Mouse (Mus musculus) frontal cortex, postnatal 14 days (tissue): ENCODE results near the gene Arid4a.
"Not testable (repeated sequence)": the region's sequence is repeated elsewhere in the genome, so short reads cannot be mapped to it uniquely, and the experiment has no call there.

ENCODE experiments used
- DNase-seq, 2 experiments: peaks; one replicate each; pipeline ENCODE4 v3.0.0; 2022; ENCODE audit warnings: low spot score in 2 of 2

Arid4a gene

GRCm38 (mm10) chr12:71016211-71016502 lies 367 bp downstream of the Arid4a start:
- DNase-seq, result no peak

DNA sequence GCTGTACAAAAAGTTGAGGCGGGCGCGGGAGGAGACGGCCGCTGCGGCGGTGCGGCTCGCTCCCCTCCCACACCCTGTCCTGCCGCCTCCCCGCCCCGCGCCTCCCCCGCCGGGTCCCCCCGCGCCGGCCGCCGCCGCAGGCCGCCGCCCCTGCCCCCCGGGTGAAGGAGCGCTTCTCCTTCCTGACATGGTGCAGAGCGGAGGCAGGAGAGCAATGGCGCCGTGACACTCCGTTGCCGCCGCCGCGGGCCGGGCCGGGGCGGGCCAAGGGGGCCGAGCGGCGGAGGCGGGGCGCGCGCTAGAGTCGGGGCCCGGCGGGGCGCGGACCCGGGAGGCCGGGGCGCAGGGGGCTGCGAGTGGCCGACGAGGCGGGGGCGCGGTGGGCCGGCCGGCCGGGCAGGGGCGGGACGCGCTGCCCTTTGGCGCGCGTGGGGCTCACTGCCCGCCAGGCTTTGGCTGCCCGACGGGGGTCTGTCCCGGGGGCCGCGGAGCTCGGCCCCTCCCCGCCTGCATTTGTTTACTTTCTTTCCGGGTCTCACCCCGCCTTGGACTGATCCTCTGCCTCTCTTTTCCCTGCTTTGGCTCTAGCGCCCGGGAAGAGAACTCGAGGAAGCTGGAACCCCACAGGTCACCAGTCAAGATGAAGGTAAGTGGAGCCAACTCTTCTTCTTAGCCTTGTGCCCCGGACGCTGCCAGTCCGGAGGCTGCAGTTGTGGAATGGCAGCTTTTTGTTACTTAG lies 882 bp downstream of the Arid4a start:
- DNase-seq, result no peak

GRCm38 (mm10) chr12:71017242-71017571 lies 1.4 kb downstream of the Arid4a start:
- no peak for DNase-seq

- no peak for DNase-seq
Observed at GRCm38 (mm10) chr12:71017827-71018226, 2.0 kb downstream of the Arid4a start.

GRCm38 (mm10) chr12:71019211-71019610 lies 3.4 kb downstream of the Arid4a start:
- DNase-seq, result no peak

- no peak for DNase-seq
Observed at GRCm38 (mm10) chr12:71024411-71024810, 8.6 kb downstream of the Arid4a start.

GRCm38 (mm10) chr12:71028265-71028664 lies 12.5 kb downstream of the Arid4a start:
- DNase-seq, result not testable (repeated sequence)

- no peak for DNase-seq
Observed at GRCm38 (mm10) chr12:71030260-71030659, 14.5 kb downstream of the Arid4a start.

DNA sequence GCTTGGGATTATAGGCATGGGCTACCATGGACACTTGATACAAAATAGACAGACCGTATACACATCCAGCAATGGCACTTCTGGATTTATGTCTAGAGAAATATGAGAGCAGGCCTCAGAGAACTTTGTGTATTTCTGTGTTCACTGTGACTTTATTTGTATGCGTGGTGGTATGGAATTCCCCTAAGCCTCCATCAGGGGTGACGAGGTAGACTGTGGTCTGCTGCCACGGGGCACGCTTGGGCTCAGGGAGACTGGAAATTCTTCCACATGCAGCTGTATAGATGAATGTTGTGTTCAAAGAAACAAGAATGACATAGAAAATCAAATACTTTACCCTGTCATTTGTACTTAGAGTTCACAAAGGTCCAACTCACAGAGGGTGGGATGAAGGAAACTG lies 14.9 kb downstream of the Arid4a start:
- DNase-seq, result no peak

- no peak for DNase-seq
Observed at GRCm38 (mm10) chr12:71035826-71036225, 20.0 kb downstream of the Arid4a start.

- DNase-seq, result no peak
Observed at GRCm38 (mm10) chr12:71036729-71037404, 21.1 kb downstream of the Arid4a start.

DNA sequence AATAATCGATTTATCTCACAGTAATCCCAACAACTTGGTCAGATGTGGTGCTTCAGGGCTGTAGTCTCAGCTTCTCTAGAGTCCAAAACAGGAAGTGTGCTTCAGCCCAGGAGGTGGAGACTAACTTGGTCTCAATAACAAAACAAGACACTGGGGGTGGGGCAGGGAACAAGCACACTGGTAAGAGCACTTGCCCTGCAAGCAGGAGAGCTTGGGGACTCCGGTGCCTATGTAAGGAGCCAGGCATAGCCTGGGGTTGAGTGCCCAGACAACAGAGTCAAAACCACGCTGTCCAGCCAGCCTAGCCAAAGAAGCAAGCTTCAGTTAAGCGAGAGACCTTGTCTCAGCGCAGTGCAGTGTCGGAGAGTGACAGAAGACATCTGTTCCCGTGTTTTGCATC lies 24.7 kb downstream of the Arid4a start:
- DNase-seq, result no peak

DNA sequence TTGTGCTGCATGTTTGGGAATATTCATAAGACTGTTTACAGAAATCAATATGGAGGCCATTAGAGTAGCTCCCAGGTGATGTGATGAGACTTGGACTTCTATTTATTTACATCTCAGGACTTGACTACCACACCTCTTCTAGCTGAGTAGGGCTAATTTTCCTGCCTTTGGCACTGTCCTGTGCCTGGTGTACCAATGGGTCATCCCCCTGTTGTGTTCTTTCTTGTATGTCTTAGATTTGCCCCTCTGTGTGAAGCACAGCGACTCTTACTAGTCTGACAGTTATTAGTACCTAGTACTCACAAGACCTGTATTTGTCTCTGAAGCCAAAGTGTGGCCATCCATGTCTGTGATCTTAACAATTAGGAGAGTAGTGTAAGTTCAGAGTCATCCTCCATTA lies 26.7 kb downstream of the Arid4a start:
- DNase-seq, result no peak

GRCm38 (mm10) chr12:71043571-71043970 lies 27.8 kb downstream of the Arid4a start:
- no peak for DNase-seq

- DNase-seq, result no peak
Observed at GRCm38 (mm10) chr12:71044488-71044887, 28.7 kb downstream of the Arid4a start.

GRCm38 (mm10) chr12:71046501-71046900 lies 30.7 kb downstream of the Arid4a start:
- no peak for DNase-seq

GRCm38 (mm10) chr12:71047473-71048078 lies 31.8 kb downstream of the Arid4a start:
- no peak for DNase-seq

DNA sequence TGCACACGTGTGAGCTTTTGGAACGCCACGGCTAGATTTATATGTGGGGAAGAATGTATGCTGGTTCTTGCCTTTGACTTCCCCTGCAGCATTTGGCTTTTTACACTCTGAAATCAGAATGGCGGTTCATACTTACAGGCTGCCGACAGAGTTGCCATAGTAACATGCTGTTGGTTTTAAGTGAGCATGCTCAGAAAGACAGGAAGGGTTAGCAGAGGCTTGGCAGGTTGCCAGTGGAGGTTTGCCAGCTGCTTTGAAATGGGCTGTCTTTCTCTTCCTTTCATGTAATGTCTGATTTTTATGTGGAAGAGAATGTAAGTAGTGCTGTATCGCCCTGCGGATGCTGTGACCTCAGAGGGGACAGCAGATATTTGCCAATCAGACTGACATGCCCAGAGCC lies 32.3 kb downstream of the Arid4a start:
- DNase-seq, result peak; percentile 96

GRCm38 (mm10) chr12:71048561-71048960 lies 32.8 kb downstream of the Arid4a start:
- no peak for DNase-seq

- DNase-seq, result no peak
Observed at GRCm38 (mm10) chr12:71049596-71050265, 33.9 kb downstream of the Arid4a start.

DNA sequence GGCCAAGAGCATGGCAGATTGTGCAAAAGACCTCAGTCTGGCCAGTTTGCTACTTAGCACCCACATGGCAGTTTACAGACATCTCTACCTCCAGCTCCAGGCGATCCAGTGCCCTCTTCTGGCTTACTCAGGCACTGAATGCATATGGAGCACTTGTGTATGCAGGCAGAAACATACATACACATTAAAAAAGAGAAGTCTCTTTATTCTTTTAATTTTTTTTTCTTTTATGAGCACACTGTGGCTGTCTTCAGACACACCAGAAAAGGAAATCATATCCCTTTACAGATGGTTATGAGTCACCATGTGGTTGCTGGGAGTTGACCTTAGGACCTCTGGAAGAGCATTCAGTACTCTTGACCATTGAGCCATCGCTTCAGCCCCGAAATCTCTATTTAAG lies 35.3 kb downstream of the Arid4a start:
- no peak for DNase-seq

- DNase-seq, result no peak
Observed at GRCm38 (mm10) chr12:71052341-71052995, 36.7 kb downstream of the Arid4a start.
